Mouse (Mus musculus): ENCODE data around the gene Sema3f. TPM values are rescaled to one million over a fixed set of nuclear protein-coding genes. Genes with fewer than 3 reads are reported as not detected.
A peak's percentile ranks its signal among the peaks of the same experiment; 100 is the strongest.

Gene Sema3f
- total RNA-seq, 2 experiments from 2014 or later, result 16.6 to 17.2 TPM

DNA sequence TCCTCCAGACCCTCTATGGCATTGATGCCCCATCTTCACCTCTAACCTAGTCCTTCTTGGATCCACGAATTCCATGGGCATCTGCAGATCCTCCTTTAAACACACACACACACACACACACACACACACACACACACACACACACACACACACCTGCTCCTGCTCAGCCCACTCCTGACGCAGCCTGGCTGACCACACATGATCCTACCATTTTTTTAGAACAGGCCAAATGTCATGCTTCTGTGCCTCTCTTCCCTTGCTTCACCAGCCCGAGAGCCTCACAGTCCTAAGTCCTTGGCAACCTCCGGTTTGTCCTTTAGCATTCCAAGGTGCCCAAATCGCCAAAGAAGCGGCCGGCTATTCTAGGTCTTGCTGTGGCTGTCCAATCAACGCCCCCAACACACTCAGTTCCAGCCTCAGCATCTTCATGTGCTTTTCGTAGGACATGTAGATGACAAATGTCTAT, 40.8 kb downstream of the Sema3f start, which contains the start of gene Slc38a3:
Gene Slc38a3, minus strand, starts transcription at position 51 of the 466 bp plus-strand sequence.
- intact Hi-C loops (cut with DNase I), result no loop called here
- DNase-seq (ENCODE audit: low spot score in 2 of 2), result no peak

DNA sequence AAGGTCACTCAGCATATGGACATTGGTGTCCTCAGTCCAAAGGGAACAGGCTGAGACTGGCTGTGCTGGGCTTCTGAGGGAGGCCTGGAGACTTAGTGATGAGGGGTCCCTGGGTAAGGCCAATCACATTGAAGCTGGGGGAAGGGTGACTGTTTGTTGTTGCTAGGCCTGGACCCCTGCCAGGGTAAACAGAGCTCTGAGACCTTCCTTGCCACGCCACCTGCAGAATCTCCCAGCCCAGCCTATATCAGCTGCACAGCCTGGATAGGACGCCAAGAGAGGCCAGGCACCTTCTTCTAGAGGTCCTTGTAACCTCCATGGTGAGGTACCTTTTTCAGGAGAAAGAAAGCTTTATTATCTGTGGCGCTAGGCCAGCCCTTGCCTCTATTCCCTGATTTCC, 41.4 kb downstream of the Sema3f start:
- intact Hi-C loops (cut with DNase I), result no loop called here
- DNase-seq (ENCODE audit: low spot score in 2 of 2), result no peak

DNA sequence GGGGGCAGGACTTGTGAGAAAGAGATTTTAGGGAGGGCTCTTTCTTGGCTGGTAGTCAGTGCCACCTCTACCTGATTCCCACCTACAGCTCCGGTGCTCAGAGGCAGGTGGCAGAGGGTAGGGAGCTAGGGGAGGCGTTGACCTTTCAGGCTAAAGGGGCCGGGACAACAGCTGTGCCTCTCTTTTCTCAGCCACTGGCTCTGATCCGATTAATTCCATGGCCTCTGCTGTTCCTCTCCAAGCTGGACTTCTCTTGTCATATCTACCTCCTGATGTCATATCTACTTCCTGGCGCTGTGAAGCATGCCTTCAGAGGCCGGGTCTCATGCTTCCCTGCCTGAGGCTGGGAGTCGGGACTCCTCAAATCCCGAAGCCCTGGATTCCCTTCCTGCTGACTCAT, 42.3 kb downstream of the Sema3f start:
- no peak for DNase-seq (ENCODE audit: low spot score in 2 of 2)
- intact Hi-C loops (cut with DNase I), result no loop called here

DNA sequence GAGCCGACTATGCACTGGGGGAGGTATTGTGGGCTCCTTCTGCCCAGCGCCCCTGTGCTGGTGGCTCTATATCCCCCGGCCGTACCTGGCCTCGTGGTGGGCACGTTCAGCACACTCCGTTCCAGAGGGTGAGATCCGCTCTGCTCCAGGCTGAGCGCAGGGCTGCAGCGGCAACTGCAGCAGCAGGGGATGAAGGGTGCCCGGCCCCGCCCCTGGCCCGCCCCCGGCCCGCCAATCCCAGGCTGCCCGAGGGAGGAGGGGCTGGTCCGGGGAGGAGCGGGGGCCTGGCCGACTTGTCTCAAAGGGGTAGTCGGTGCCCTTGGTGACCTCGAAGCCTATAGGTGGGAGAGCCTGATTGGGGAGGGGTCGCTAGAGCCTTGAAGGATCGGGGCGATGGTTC, 43.1 kb downstream of the Sema3f start:
- intact Hi-C loops (cut with DNase I), result no loop called here
- DNase-seq (ENCODE audit: low spot score in 2 of 2), result peak; percentile 33 to 35

DNA sequence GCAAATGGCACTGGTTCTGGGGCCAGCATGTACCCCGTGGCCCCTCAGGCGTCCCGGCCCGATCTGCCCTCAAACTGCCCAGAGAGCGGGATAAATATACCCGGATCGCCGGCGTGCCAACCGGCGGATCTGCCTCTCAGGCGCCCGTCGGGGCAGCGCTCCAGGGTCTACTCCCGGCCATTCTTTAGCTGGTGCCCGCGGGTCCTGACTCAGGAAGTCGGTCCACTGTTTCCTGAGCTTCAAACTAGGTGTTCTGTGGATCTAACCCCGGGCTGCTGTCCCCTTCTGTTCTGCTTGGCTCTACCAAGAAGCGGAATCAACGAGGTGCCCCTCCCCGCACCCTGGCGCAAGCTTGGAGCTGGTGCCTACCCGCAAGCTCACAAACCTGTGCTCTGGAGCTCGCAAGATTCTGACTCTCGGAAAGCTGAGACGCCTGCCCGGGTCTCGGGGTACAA, 43.5 kb downstream of the Sema3f start:
- no peak for DNase-seq (ENCODE audit: low spot score in 2 of 2)
- intact Hi-C loops (cut with DNase I), result no loop called here

DNA sequence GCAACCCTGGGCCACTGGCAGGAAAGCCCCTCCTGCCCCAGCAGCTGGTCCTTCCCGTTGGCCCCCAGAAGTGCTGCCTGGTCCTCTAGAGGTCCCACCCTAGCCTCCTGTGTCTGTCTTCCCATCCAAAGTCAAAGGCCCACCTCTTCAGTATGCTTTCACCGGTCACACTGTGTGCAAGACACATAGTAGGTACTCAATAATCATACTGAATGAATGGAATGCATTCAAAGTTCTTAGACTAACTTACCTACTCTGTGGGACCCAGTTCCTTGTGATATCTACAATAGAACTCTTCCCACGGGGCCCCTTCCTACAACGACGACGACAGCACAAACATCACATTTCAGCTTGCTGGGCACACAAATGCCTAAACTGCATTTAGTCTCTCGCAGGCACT, 45.0 kb downstream of the Sema3f start:
- intact Hi-C loops (cut with DNase I), result no loop called here
- no peak for DNase-seq (ENCODE audit: low spot score in 2 of 2)

DNA sequence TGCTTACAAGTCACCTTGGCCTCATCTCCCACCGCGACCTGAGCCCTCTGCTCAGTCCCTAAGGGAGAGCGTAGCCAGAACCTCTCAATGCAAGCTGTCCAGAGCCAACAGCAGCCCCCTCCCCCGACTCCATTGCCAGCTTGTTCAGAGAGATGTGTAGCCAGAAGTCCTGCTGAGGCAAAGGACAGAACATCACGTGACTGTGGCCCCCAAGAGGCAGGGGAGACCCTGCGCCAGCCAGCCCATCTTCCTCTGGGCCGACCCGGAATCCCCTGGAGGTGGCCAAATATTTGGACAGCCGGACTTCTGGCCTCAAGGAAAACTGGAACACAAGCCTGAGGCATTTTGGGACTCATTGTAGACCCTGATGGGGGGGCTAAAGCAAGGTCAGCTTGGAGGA, 46.8 kb downstream of the Sema3f start:
- intact Hi-C loops (cut with DNase I), result no loop called here
- no peak for DNase-seq (ENCODE audit: low spot score in 2 of 2)

DNA sequence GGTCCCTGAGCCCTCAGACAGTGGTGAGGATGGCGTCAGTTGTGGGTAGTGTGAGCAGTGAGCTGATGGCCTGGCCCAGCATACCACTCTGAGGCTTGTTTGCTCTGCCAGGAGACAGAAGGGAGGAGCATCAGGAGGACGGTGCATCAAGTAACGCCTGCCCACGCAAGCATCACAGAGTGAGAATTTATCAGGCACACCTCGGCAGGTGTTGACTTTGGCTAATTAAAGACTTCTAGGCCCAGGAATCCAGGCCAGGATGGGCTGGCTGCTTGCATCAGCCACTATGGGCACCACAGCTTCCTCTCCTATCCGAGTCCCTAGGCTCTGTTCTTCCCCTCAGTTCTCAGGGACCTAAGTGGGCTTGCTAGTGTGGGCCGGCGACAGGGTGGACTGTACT, 47.9 kb downstream of the Sema3f start:
- DNase-seq (ENCODE audit: low spot score in 2 of 2), result no peak
- intact Hi-C loops (cut with DNase I), result no loop called here

DNA sequence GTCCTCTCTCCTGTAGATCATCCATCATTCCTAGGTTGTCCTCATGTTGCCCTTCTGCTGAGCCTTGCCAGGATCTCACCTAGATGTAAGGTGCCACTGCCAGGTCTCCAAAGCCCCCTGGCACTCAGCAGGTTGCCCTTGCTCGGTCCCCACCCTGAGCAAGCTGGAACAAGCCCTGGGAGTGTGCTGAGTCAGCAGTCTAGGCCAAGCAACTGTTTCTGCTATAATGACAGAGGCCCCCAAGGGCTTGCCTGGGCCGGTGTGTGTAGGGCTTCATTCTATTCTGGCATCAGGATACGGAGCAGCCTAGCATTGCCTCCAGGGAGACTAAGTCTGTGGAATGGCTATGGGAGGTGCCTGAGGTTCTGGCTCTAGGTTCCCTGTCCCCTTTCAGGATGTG, 49.5 kb downstream of the Sema3f start:
- no peak for DNase-seq (ENCODE audit: low spot score in 2 of 2)
- intact Hi-C loops (cut with DNase I), result no loop called here

DNA sequence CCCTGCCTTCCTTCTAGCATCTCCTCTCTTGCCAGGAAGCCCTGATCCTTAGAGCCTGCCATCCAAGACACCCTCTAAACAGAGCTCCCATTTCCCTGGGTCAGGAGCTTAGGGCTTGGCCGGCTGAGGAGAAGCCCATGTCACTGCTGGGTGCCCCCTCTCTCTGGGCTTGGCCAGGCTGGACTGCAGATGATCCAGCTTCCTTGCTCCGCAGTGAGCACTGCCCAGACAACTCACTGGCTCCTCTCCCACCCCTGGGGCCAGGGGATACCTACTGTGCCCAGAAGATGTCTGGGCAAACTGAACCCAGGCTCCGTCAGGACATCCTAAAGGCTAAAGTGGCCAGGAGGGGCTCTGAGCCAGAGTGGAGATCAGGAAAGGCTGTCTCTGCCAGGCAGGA, 50.3 kb downstream of the Sema3f start:
- DNase-seq (ENCODE audit: low spot score in 2 of 2), result no peak
- intact Hi-C loops (cut with DNase I), result no loop called here

DNA sequence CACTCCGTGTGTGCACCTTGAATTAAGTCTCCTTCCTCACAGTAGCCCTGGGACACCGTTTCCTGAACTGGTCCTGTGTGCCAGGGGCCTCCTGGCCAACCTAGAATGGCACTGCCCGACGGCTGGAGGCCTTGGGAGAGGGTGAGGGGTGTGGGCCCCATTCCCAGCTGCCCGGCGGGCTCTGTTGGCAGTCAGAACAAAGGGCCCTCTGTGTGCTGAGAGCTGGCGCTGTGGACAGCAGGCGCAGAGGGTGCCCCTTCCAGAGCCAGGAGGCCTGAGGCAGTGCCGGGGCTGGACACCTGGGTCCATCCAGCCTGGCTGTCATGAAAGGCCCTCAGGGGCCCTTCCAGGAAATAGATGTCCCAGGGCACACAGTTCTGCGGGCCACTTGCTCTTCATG, 50.7 kb downstream of the Sema3f start:
- DNase-seq (ENCODE audit: low spot score in 2 of 2), result peak; percentile 53 to 66
- intact Hi-C loops (cut with DNase I), result no loop called here

DNA sequence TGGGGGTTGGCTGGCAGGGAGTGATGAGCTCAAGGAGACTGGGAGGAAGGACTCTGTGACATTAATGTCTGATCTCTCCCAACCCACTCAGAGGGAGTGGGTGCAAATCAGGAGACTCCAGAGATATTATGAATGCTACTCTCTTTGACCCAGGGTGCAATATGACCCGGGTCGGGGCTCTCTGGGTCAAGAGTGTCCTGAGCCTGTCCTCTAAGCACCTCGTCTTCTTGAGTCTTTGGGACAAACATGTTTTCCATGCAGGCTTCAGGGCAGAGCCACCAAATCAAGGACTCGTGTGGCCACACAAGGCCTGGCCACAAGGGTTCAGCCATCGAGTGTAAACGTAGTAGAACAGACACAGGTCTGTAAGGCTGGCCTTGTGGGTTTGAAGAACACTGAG, 52.2 kb downstream of the Sema3f start:
- no peak for DNase-seq (ENCODE audit: low spot score in 2 of 2)
- intact Hi-C loops (cut with DNase I), result no loop called here

DNA sequence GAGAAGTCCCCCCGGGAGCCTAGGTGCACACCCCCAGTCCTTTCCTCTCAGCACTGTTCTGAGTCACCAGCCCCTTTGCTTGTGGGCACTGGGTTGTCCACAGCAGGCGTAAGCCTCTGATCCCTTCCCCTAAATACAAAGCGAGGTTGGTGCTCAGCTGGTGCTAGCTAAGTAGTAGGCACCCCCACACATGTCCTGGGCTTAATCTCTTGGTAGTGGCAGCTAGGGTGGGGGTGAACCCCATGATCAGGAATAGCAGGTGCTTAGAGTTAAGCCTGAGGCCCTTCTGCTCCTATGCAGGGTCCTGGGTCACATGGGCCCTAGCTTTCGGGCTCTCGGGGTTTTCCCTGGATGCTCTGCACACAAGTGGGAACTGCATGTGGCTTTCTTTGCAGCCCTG, 53.1 kb downstream of the Sema3f start:
- DNase-seq (ENCODE audit: low spot score in 2 of 2), result no peak
- intact Hi-C loops (cut with DNase I), result no loop called here

DNA sequence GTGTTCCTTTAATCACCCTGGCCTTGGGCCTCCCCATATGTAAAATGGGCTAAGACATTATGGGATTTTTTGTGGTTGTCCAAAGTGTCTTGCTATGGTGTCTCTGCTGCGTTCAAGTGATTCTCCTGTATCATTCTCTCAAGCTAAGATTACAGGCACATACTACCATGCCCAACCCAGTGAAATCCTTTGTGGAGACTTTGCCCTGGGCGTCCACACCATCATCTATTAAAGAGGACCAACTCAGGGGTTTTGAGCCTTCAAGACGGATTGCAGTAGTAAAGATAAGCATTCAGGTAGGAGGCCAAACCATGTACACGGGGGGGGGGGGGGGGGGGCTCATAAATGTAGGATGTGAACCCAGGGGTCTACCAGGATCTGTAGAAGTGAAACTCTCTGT, 55.7 kb downstream of the Sema3f start:
- intact Hi-C loops (cut with DNase I), result no loop called here
- DNase-seq (ENCODE audit: low spot score in 2 of 2), result no peak

DNA sequence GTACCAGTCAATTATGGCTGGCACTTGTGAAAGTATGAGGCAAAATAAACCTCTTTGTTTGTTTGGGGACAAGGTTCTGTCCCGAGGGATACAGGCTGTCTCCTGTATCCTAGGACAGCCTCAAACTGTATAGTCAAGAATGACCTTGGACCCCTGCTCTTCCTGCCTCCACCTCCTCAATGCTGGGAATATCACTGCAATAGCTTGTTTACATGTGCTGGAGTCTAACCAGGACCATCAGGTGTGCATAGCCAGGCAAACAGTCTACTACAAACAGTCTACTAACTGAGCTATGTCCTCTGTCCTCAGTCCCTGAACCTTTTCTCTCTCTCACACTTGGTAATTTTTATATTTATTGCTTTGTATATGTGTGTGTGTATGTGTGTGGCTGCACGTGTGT, 56.8 kb downstream of the Sema3f start:
- no peak for DNase-seq (ENCODE audit: low spot score in 2 of 2)
- intact Hi-C loops (cut with DNase I), result no loop called here

DNA sequence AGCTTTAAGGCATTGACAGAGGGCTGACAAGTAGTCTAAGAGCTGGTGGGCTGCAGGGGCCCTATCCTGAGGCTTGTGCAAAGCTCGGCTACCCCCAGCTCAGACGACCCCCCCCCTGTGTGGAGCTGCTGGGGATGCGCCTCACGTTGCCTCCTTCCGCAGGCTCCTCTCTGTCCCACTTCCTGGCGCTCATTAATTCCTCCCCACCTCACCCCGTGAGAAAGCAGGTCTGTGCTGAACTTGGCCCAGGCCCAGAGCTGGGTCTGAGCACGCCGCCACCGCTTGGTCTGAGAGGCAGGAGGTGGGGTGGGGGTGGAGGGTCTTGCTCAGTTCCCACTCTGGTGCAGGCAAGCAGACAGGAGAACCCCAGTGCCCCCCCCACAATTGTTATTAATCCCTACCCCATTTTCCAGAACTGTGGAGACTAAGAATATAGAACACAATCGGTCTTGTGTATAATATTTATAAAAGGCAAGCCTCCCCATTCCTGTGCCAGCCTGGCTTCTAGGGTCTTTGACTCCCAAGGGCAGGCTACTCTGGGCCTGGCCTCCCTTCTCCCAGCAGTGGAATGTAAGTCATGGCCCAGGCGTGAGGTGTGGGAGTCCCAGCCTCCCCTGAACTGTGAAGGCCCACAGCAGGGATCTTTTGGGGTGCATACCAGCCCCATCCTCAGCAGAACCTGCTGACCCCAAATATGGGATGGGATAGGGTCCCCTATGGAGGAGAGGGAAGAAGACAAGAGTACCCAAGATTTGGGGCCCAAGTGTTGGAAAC, 59.4 kb downstream of the Sema3f start:
- intact Hi-C loops (cut with DNase I), result no loop called here
- DNase-seq (ENCODE audit: low spot score in 2 of 2), result no peak

DNA sequence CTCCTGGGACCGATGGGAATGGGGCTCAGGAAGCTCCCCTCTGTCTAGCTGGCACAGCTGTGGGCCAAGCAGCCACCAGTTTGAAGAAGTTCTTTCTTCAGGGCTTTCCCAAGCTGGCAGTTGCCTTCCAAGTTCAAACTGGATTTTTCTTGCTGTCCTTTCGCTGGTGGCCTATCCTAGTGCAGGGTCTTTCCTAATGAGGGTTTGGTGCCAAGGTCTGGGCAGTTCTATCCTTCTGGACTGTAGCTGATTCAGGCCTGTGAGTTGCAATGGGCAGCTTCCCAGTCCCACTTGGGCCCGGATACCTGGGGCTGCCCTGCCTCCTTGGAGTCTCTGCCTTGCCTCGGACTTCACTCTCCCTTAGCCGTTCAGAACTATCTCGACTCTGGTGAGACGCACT, 60.0 kb downstream of the Sema3f start:
- DNase-seq (ENCODE audit: low spot score in 2 of 2), result no peak
- intact Hi-C loops (cut with DNase I), result no loop called here

DNA sequence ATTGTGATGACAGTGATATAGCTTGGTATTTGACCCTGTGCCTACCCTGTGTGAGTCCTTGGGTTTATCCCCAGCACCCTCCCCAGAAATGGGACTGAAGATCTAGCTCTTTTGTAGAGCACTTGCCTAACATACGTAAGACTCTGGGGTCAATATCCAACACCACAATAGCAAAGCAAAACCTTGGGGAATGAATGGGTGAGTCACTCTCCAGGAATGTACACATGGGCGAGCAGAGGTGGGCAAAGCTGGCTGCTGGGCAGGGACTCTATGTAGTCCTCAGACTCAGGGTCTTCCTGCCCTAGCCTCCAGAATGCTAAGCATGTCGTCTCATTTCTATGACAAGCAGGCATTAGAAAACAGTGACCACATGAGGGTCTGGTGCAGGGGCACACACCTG, 61.5 kb downstream of the Sema3f start:
- DNase-seq (ENCODE audit: low spot score in 2 of 2), result no peak
- intact Hi-C loops (cut with DNase I), result no loop called here

DNA sequence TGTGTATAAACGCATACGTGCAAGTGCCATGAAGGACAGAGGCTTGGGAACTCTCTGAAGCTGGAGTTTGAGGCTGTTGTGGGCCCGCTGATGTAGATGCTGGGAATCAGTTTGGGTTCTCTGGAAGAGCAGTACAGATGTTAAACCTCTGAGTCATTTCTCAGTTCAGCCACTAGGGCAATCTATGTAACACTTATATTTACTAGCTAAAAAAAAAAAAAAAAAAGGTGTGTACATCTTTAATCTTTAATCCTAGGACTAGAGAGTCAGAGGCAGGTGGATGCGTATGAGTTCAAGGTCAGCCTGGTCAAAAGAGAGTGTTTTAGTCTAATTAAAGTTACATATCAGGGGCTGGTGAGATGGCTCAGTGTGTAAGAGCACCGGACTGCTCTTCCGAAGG, 63.3 kb downstream of the Sema3f start:
- intact Hi-C loops (cut with DNase I), result no loop called here
- DNase-seq (ENCODE audit: low spot score in 2 of 2), result no peak

DNA sequence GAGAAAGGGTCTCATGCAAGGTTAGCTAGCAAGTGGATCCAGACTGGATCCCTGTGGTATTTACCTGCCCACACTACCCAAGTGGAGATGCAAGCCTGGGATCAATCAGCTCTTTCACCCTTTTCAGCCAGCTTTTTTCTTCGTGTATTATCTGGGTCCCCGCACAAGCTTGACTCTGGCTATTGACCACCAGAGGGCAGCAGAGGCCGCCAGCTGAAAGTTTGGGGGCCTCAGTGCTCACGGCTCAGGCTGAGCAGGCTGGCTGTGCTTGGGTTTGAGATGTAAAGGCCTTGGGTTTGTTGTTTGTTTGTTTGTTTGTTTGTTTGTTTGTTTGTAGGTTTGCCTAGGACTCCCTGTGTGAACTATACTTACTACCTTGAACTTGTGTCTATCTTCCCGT, 64.7 kb downstream of the Sema3f start:
- DNase-seq (ENCODE audit: low spot score in 2 of 2), result peak; percentile 61 to 65
- intact Hi-C loops (cut with DNase I), result loop anchor here (1.0 to 2.0 kb wide), 2 partner anchors 31 to 93 kb away; no protein-coding TSS in a partner anchor

DNA sequence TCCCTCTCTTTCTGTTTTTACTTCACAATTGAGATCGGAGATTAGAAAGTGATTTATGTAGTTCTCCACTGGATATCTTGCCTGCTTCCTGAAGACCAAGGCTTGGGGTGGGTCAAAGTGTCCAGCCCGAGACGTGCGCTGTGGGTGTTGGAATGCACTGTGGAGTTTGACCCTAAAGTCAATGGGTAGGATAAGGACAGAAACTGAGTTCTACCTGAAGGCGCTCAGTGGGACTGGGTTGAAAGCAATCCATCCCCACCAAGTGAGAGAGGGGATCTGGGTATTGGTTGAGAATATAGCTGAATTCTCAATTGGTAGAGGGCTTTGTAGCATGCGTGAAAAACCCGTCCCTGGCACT, 65.1 kb downstream of the Sema3f start:
- intact Hi-C loops (cut with DNase I), result loop anchor here (1.0 to 2.0 kb wide), 2 partner anchors 31 to 94 kb away; no protein-coding TSS in a partner anchor
- DNase-seq (ENCODE audit: low spot score in 2 of 2), result no peak

Measured in left cerebral cortex, postnatal 36 days (tissue).